Mouse (Mus musculus) large intestine, adult 2 months (tissue): ENCODE results near the gene Sap30bp. TPM values are rescaled to one million over a fixed set of nuclear protein-coding genes. Genes with fewer than 3 reads are reported as not detected.

ENCODE experiments used
- DNase-seq: peaks from one replicate; pipeline ENCODE4 v3.0.0-alpha.2; 2012; ENCODE audit warnings: low read depth, low spot score
- WGBS: fragments of 180-500 bp; shearing (Covaris S2); methylation state at CpG from one replicate; pipeline ENCODE4 v1.1.7; 2018; 5-methylcytosine and 5-hydroxymethylcytosine counted together
- polyA plus RNA-seq: library from polyadenylated mRNA; depleted of rRNA; stranded (reverse); fragments of >200 nt; gene quantifications from 2 replicates; pipeline ENCODE4 v1.2.3, GENCODE M21; 2012

Sap30bp gene
- polyA plus RNA-seq, 1 experiment, result 17.3 TPM

DNA sequence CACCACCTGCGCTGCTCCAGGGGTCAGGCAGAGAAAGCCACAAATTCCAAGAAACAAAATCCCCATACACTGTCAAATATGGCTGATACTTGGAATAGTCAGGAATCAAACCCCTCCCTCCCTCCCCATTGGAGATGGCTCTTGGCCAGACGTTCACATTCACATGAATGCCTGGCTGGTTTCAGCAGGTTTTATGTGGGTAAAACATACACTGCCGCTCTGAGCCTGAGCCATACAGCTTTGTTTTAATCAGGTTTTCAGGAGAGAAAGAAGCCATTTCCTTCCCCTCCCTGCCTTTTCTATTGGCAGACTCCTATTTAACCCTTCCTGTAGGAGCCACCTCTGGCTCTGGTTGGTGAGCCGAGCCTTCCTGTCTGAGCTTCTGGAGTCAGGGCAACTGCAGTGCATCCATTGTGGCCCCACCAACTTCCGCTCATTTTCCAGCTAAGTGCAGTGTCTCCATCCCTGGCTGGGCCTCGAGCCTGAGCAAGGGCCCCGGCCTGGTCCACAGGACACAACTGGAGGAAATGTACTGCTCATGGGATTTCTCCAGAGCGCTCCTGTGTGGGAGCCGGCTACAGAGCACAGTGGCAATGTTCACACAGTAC, 13.2 kb downstream of the Sap30bp start:
- WGBS, result 75% methylated on average over 9 of the region's 9 CpGs
- DNase-seq, result no peak

DNA sequence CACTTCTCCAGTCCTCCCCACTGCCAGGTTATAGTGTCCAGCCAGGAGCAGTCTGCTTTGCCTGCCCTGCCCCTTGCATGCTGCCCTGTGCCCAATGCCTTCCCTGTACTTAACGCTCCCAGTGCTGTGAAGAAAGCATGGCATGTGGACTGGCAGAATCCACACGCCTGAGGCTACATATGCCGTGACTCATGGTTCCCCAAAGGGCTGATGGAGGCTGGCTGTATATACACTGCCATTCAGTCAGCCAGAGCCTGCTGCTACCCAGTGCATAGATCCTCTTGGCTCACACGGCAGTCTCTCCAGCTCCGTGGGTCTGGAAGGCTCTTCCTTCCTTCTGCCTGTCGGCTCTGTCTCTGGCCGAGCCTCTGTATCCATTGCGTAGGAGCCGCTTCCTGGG, 15.2 kb downstream of the Sap30bp start:
- DNase-seq, result no peak
- WGBS, result 92% methylated on average over 9 of the region's 9 CpGs

DNA sequence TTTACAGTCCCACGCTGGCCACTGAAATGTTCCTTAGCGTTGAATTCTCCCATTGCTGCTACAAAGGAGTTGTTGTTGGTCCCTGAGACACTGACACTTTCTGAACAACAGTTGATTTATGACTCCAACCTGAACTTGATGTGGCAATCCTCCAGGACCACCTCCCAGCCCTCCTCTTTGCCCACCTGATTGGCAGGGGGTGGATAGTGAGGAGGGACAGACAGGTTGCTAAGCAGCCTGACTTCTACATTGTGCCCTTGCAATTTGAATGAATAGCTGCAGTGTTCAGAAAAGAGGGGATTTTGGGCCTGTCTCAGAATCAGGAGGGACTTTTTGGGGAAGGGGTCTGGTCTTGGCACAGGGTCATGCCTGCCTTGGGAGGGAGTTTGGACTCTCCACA, 17.6 kb downstream of the Sap30bp start:
- 79% methylated on average over 2 of the region's 2 CpGs for WGBS
- no peak for DNase-seq

DNA sequence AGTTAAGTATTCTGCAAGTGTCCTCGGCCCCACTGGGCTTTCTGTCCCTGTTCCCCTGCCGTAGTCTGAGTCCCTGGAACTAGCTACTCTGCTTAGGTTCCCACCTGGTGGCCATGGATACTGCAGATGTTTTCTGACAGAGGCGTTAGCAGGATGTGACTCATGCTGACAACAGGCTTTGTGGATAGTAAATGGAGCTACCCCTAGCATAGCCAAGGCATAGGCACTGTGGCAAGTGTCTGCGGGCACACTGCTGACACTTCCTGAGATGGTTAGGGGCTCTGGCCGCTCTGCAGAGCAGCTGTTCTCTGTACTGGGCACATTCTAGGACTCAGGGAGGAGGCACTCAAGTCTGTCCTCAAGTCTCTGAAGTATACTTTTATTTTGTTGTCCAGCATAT, 21.6 kb downstream of the Sap30bp start:
- 36% methylated on average over 5 of the region's 5 CpGs for WGBS
- no peak for DNase-seq

DNA sequence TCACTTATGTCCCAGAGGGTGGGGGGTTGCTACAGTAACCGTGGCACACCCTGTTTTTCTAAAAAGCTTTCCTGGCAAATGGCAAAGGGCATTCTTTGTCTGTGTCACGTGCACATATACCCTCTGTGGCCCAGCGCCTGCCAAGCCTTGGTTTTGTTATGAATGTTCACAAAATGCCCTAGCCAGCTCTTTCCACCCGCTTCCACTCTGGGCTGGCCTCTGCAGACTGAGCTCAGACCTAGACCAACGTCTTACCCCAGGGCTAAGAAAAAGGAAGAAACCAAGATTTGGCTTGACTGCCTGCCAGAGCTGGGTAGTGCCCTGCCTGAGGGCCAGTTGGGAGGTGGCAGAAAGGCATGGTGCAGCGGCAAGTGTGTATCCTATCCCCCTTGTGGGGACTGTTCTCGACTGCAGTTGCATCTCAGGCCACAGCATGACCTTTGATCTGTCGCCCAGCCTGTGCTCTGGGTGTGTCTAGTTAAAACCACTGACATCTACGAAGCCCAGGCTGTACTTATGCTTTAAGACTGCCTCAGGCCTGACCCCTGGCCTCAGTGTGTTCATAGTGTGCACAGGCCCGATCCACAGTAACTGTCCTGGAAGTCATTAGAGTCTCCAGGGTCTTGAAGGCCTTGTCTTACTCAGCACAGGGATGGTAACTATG, 22.2 kb downstream of the Sap30bp start:
- no peak for DNase-seq
- WGBS, result 26% methylated on average over 10 of the region's 10 CpGs

DNA sequence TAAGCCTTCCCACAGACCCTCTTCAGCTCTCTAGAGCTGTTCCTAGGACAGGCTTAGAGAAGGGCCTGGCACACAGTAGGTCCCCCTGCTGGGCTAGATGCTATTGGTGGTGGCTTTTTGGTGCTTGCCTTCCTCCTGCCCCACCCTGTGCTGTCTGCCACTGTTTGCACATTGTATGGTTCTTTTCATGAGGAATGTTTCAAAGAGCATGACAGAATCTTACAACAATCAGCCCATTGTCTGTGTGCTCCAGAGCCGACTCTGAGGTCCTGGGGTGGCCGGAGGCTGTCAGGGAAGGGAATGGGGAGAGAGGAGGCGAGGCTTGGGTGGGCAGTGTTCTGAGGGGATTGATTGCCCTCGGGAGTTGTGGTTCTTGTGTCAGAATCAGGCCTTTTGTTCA, 23.4 kb downstream of the Sap30bp start:
- DNase-seq, result no peak
- WGBS, result 26% methylated on average over 4 of the region's 4 CpGs

DNA sequence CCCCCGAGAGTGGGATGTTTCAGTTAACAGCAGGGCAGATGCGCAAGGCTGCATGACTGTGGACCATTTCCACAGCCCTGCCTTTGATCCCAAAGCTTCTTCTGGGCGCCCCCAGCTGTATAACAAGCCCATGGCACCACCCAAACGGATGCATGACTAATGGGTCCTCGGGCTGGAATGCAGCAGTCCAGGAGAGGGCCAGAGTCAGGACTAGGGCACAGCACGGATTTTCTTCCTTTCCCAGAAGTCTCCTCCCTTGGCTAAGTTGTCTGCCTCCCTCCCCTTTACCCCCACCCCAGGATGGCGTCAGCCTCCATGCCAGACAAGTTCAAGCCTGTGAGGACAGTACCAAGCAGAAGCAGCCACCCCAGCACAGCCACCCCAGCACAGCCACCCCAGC, 24.9 kb downstream of the Sap30bp start:
- DNase-seq, result no peak
- 50% methylated on average over 7 of the region's 7 CpGs for WGBS

DNA sequence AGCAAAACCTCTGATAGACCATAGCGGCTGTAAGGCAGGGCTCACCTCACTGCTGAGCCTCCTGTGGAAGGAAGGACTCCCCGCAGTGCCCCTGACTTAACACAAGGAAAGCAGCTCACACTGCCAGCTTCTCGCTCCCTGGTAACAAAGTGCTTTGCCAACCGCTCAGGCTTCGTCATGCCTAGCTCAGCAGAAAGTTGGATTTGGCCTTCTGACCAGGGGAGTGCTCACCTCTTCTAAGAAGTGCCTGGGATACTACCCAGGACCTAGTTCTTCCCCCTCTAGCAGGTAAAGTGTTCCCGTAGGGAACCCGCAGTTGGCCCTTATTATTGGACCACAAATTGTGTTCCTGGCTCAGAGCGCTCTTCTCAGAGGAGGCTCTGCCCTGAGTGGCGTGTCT, 25.9 kb downstream of the Sap30bp start:
- WGBS, result 95% methylated on average over 9 of the region's 9 CpGs
- DNase-seq, result no peak

DNA sequence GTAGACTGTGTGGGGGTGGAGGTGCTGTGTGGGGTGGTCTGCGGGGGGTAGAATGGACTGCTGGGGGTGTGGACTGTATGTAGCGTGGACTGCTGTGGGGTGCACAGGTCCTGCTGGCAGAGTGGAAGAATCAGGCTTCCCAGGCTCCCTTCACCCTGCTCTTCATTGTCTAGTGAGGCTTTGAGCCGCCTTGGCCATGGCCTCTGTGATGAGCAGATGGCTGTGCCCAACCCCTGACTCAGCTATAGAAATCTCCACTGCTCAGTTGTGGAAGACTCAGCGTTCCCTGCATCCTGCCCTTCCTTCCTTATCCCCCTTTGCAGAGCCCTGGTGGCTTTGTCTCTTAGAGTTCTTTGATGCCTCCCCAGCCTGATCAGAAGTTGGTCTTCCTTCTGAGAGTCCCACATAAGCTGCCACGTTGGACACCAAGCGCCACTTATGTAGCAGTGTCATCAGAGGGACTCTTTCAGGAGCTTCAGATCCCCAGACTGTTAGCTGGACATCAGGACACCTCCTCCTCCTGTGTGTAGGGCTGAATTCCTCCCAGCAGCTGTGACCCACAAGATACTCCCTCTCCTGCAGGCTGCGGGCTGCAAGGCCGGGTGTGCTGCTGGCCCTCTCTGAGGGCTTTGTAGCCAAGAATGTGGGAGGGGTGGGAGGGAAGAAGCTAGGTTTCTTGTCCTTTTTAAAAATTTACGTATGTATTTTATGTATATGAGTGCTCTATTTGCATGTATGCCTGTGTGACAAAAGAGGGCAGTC, 29.8 kb downstream of the Sap30bp start:
- 85% methylated on average over 9 of the region's 9 CpGs for WGBS
- no peak for DNase-seq

DNA sequence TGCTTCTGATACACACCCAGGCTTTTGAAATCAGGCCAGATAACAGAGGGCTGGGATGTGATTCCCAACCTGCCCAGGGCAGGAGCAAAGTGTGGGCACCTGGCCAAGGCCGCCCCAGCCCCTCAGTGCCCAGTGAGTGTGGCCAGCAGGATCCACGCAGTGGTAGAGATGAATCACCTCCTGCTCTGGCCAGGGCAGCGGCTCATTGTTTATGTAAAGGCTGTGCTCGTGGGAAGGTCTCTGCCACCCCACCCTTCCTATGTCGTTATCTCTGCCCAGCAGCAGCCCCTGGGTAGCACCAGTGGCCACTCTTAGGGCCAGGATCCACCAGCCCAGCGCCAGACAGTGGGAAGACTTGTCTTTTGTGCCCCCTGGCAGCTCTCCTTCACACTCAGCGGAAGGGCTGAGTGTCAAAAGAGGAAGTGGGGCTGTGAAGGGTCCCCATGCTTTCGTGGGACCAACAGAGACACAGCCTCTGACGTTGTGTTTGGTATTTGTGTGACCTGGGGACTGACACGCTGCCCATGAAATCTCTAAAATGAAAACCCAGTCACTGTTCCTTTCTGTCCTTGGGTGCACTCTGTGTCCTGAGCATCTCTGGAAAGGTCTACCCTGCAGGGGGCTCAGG, 32.0 kb downstream of the Sap30bp start:
- DNase-seq, result no peak
- WGBS, result 39% methylated on average over 10 of the region's 10 CpGs

DNA sequence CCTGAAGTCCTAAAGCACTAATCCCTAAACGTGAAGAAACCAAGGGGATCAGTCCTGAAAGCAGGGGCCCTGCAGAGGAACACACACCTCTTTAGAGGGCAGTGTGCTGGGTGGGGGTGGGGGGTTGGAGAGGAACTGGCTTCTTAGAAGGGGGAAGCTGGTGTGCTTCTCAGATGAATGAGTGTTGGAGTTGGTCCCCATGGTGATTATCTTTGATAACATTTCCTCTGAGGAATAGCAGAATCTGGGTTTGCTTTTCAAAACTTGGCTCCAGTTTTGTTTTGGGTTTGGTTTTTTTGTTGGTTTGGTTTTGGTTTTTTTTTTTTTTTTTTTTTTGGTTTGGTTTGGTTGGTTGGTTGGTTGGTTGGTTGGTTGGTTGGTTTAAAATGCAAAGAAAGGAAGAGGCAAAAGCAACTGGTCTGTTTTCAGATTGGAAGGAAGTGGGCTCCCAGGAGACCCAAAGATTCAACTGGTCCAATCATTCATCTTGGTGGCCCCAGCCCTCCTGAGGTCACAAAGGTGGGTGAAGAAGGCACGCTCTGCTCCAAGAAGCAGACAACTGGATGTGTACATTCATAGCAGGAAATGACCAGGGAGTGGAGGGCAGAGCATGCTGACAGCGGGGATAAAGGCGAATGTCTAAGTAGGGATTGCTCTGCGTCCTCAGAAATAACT, 35.8 kb downstream of the Sap30bp start:
- DNase-seq, result no peak
- 38% methylated on average over 5 of the region's 5 CpGs for WGBS

DNA sequence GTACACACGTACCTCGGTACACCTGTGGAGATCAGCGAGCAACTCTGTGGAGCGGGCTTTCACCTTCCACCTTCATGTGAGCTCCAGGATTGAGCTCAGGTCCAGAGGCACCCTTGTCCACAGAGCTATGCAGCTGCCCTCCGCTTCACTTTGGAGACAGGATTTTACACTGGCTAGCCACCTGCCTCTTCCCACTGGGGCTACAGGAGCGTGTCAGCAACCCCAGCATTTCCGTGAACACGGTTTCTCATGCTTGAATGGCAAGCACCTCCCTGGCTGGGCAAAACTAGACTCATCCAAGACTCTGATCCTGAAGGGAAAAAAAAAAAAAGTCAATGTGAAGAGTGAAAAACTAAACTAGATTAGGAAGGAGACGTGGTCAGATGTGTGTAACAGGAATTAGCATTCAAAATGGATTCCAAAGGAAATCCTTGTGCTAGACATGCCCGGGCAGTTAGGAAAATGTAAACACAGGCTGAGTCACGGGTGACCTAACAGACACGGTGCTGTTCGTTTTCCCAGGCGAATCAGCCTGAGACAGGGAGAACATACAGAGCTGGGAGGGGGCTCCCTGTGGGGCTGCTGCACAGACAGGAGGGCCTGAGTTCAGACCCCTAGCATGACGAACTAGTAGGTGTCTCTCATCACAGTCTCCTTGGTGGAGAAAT, 37.1 kb downstream of the Sap30bp start:
- DNase-seq, result no peak
- WGBS, result 29% methylated on average over 15 of the region's 15 CpGs

DNA sequence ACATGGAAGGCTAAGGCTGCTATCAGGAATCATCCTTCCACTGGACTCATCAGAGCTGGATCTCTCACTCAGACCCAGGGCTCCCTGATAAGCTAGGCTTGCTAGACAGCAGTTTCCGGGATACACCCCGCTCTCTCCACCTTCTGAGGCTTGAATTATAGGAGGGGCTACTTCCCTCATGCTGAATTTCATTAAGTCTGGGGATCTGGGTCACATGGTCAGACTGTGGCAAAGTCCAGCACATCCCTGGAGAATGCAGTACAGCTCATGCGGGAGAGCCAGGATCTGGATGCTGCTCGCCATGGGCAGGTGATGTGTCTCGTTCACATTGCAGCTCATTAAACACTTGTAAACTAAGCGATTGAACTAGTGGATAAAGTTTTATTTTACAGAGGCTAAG, 37.9 kb downstream of the Sap30bp start:
- no peak for DNase-seq

DNA sequence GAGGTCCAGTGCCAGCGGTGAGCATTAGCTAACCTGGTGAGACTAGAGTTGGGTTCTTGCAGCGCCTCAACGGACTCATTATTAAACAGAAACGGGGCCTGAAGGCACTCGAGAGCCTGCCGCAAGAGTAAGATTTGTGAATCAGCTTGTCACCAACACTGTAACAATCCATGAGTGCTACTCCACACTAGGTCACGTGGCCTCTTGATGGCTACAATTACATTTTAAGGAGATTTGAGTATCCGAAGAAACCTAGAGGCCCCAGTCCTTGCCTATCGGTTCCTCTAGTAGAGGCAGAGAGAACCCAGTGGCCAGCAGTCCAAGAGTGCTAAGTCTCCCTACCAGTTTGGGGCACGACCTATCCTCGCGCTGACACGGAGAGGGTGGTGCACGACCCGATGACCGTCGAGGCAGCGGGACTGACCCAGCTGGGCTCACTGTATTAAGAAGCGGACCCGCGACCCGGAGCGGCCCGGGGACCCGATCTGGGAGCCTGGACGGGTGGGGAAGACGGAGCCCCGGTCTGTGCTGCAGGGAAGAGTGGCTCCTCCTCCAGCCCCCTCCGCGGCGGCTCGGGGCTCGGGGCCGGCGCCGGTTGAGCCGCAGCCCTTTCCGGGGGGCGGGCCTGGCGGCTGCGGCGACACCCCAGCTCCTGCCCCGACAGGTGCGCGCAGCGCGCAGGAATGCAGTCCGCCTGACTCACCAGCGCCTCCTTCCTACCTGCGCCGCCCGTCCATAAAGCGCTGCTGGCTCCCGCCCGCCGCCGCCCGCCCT, 41.4 kb downstream of the Sap30bp start, which contains the start of gene Itgb4:
Gene Itgb4, plus strand, starts transcription at position 401 of the 774 bp plus-strand sequence.
- DNase-seq, result no peak
- 7% methylated on average over 58 of the region's 58 CpGs for WGBS

More for the DNA sequence above, 37.9 kb downstream of the Sap30bp start:
- WGBS, result 27% methylated on average over 6 of the region's 6 CpGs

DNA sequence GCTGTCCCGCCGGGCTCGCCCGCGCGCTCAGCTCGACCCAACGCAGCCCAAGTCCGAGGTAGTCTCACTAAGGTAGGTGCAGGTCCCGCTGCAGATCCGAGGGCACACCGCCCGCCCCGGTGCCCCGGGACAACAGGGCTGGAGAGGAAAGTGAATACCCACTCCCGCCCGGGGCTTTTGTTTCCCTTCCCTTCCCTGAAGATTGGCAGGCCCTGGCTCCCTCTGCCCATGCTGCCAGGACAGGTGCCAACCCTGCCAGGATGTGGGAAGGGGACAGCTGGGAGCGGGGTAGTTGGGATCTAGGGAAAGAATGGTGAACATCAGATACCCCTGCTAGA, 42.0 kb downstream of the Sap30bp start:
- WGBS, result 5% methylated on average over 18 of the region's 18 CpGs
- no peak for DNase-seq

DNA sequence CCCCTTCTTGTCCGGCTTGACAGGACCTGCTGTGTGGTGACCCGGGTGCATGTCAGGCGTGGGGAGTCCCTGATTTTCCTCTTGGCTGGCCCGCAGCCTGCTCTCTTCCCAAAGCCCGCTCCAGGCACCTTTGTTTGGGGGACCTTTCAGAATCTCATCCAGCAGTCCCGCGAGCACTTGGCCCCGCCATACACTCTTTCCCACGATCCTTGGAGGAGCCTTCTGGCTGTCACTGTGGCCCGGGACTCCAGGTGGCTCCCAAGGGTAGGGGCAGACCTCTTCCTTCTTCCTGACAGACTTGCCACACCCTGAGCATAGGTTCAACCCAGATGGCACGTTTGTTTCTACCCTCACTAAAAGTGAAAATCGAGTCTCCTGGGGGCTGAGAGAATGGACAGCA, 42.5 kb downstream of the Sap30bp start:
- no peak for DNase-seq
- WGBS, result 16% methylated on average over 12 of the region's 12 CpGs

DNA sequence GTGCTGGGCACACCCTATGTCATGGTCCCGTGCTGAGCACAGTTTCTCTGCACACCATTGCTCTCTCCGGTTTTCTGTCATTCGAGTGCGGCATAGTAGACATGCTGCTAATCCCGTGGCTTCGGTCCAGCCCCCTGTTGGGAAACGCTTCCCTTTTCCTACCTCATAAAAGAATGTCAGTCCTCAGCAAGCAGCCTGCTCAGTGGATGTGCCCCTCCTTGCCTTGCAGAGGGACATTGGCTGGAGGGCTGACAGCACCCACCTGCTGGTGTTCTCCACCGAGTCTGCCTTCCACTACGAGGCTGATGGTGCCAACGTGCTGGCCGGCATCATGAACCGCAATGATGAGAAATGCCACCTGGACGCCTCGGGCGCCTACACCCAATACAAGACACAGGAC, 49.4 kb downstream of the Sap30bp start:
- no peak for DNase-seq
- WGBS, result 91% methylated on average over 15 of the region's 15 CpGs

DNA sequence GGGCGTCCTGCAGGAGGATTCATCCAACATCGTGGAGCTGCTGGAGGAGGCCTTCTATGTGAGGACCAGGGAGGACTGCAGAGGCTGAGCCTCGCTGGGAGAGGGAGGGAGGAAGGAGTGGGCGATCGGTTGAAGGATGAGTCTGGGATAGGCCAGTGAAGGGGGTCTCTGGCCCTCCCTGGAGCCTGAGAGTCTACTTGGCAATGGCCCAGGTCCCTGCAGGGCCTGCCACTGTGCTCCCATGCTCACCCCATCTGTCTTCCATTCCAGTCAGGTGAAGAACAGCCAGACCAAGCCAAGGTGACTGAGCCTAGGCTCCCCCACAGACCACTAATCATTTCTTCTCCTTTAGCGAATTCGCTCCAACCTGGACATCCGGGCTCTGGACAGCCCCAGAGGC, 50.2 kb downstream of the Sap30bp start:
- 90% methylated on average over 8 of the region's 8 CpGs for WGBS
- no peak for DNase-seq

DNA sequence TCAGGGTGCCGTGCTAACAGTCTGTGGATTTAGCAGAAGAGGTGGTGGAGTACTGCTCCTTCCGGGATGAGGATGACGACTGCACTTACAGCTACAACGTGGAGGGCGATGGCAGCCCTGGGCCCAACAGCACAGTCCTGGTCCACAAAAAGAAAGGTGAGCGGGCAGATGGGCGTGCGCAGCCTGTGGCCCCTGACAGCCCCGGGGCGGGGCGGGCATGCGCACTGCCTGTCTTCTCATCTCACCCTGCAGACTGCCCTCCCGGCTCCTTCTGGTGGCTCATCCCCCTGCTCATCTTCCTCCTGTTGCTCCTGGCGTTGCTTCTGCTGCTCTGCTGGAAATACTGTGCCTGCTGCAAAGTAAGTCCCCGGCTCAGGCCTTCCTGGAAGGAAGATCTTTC, 56.6 kb downstream of the Sap30bp start:
- no peak for DNase-seq
- 60% methylated on average over 15 of the region's 15 CpGs for WGBS
